Mouse (Mus musculus) layer of hippocampus, adult 18-20 months (tissue): Measurements from ENCODE around the gene Pdcd7. TPM values are rescaled to one million over a fixed set of nuclear protein-coding genes. Genes with fewer than 3 reads are reported as not detected.

Source experiments
- DNase-seq, 2 experiments: peaks; one replicate each; pipeline ENCODE4 v3.0.0; 2022; ENCODE audit warnings: low spot score in 2 of 2
- long read RNA-seq: library from polyadenylated mRNA; stranded (forward); transcript quantifications from one replicate; pipeline ENCODE4 v2.0.0, GENCODE M21; 2021
- total RNA-seq, 2 experiments: library from RNA; stranded (reverse); gene quantifications; 2 replicates each; pipeline ENCODE4 v1.2.3; 2021

The Pdcd7 gene
- 10 to 100 TPM; 27.5 to 27.8 TPM for total RNA-seq
- long read RNA-seq, transcript Pdcd7-201 (5 exons, 2,419 nt): major isoform, 46 of 47 reads
- long read RNA-seq, partial matches to known transcripts: 0 of 47 reads
- long read RNA-seq, other reads (novel, unspliced or antisense): 1 of 47 reads

DNA sequence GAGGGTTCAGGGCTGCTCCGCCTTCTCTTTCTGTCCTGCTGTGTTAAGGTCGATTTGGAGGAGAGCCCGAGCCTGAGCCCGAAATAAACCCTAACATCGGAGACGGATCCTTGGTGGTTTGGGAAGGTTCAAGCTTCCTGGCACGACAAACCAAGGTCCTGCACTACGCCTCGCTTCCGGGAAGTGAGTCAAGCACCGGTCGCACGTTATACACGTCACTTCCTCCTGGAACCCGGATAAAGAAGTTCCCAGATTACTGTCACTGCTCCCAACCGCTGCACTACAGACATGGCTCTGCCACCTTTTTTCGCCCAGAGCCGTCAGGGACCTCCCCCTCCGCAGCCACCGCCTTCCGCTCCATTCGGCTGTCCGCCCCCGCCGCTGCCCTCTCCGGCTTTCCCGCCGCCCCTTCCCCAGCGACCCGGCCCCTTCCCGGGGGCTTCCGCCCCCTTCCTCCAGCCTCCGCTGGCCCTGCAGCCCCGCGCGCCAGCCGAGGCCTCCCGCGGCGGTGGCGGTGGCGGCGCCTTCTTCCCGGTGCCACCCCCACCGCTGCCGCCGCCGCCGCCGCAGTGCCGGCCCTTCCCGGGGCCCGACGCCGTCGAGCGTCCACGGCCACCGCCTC, at the start of gene Pdcd7:
Gene Pdcd7, plus strand, starts transcription at position 251 of the 622 bp plus-strand sequence.
- DNase-seq: peak; percentile 93 to 99

DNA sequence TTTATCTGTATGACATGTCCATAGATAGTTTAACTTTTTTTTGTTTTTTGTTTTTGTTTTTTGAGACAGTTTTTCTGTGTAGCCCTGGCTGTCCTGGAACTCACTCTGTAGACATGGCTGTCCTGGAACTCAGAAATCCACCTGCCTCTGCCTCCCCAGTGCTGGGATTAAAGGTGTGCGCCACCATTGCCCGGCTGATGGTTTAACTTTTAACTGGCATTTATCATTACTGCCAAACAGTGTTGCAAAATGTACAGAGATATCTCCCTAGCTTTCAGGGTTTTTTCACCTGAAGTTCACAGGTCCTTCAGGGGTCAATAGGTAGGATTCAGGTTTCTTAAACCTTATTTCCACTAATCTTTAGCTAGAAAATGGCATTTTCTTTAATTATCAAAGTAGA, 48.8 kb upstream of the Pdcd7 start:
- DNase-seq: no peak

DNA sequence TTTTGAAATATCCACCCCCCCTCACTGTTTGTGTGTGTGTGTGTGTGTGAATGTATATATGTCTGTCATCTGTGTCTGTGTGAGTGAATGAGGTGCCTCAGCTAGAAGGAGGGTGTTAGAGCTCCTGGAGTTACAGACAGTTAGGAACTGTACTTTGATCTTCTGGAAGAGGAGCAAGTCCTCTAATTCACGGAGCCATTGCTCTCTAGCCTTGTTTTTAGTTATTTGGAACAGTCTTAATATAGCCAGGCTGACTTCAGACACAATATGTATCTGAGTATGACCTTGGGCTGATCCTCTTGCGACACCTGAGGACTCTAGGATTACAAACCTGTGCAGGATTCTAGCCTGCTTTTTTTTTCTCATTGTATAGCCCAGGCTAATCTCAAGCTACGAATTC, 47.1 kb upstream of the Pdcd7 start:
- no peak for DNase-seq

- peak in 1 of 2 experiments; percentile 18 for DNase-seq
Observed at GRCm38 (mm10) chr9:65299650-65300049, 46.3 kb upstream of the Pdcd7 start.

GRCm38 (mm10) chr9:65302327-65302983, 43.4 kb upstream of the Pdcd7 start:
- DNase-seq: no peak

DNA sequence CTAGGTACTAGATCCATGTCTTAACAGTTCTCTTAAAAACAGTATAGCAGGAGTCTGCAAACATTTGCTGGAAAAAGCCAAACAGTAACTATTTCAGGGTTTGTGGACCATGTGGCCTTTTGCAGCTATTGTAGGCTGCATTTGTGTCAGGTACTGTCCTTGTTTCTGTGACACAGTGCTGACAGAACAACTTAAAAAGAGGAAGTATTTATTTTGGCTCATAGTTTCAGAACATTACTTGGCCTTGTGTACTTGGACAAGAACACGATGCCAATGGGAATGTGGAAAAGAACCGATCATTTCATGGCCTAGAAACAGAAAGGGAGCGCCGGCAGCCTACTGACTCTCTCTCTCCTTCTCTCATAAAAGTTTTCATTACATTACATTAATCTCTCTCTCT, 42.3 kb upstream of the Pdcd7 start:
- no peak for DNase-seq

DNA sequence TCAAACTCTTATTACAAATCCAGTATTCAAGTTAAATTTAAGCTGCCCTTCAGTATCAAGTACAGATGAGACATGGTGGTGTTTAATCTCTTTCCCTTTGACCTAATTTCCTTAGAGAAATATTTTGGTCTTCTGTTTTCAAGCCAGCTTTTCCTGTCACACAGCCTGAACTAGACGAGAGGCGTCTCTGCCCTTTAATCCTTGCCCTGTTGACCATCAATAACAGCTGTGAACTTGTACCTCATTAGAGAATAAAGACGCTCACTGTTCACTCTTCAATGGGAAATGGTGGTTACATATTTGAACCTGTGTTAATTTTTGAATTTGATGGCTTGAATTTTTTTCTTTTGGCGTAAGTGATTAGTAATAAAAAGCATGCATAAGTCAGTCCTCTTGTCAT, 41.6 kb upstream of the Pdcd7 start:
- DNase-seq: no peak

DNA sequence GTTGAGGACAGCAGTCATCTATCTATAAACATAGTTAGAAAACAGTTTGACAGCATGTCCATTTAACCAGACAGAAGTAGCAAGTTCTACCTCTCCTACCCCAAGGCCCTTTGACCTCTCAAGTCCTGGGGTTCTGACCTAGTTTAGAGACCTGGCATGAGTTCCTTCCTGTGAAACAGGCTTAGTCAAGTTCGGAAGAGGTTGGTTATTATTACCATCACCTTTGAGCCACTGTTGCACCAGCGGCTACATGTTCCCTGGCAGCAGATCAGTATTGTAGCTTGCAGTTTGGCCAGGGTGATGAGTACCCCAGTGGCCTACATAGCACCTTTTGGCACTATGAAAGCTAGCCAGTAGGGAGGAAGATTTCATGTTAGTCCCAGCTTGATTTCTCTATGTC, 39.2 kb upstream of the Pdcd7 start:
- no peak for DNase-seq

DNA sequence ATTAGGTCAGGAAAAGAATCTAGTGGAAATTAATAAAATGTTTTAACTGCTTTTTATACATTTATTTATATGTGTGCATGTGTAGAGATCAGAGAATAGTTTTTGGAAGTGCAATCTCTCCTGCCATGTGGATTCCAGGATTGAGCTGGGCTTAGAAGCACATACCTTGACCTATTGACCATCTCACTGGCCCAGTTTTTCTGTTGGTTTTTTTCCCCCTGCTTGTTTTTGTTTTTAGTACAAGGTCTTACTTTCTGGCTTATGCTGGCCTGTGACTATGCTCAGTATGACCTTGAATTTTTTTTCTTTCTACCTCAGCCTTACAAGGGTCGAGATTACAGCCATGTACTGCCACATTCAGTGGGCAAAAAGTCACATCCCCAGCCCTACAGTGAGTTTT, 37.9 kb upstream of the Pdcd7 start:
- DNase-seq: no peak

GRCm38 (mm10) chr9:65312669-65313357, 33.1 kb upstream of the Pdcd7 start:
- no peak for DNase-seq

DNA sequence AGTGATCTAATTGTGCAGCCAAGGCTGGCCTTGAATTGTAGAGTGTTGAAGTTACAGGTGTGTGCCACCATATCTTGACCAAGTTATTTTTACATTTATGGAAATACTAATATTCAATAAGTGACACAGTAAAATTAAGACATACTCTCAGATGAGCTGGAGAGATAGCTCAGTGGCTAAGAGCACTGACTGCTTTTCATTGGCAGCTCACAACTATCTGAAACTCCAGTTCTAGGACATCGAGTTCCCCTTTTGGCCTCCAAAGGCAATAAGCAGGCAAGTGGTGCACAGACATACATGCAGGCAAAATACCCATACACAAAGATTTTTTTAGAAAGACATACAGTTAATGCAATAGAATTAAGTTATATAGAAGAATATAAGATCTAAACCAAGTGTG, 32.1 kb upstream of the Pdcd7 start:
- DNase-seq: no peak

DNA sequence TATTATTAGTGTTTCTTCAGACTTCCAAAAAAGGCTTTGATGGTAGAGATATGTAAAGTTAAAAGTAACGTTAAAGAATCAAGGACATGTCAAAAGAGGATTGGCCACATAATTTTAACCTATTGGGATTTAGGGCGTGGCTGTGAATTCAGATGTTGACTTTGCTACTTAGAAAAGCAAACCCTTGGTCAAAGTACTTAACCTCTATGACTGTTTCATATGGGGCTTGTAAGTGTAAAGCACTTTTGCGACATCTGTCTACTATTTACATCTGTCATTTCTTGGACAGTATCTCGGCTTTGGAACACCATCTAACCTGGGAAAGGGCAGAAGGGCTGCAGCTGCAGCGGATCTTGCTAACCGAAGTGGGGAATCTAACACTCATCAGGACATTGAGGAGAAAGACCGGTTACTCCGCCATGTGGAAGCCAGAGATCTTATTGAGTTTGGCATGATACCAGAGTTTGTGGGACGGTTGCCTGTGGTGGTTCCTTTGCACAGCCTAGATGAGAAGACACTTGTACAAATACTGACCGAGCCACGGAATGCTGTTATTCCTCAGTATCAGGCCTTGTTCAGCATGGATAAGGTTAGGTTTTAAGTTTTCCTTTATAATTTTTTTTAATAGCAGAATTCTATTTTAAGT, 23.5 kb upstream of the Pdcd7 start:
- DNase-seq: no peak

GRCm38 (mm10) chr9:65325971-65326370, 19.9 kb upstream of the Pdcd7 start:
- no peak for DNase-seq

DNA sequence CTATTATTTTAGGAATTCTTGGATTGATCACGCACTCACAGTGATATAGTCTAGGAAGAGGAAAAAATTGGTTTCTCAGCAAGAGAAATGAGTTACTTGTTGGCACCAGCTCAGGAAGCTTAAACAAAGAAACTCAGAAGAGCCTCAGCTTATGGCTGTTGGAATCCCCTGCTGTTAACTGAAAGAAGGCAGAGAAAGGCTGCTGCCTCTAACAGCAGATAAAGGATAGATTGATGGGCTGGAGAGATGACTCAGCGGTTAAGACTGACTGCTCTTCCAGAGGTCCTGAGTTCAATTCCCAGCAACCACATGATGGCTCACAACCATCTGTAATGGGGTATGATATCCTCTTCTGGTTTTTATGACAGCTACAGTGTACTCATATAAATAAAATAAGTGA, 18.5 kb upstream of the Pdcd7 start:
- no peak for DNase-seq

GRCm38 (mm10) chr9:65333958-65334357, 11.9 kb upstream of the Pdcd7 start:
- DNase-seq: no peak

GRCm38 (mm10) chr9:65339146-65339545, 6.8 kb upstream of the Pdcd7 start:
- no peak for DNase-seq

DNA sequence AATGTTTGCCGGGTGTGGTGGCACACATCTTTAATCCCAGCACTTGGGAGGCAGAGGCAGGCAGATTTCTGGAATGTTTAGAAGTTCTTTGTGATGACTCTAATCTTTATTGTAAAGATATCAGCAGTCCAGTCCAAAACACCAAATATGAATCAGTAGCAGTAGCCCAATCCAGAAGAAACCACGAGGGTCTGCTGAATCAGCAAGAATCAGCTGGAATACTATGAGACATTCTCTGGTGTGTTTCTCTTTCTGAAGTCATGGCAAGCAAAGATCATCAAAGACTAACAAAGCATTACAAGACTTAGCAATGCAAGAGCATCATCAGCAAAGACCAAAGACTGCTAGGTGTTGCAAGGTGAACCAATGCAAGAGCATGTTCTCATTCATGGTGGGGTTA, 5.5 kb upstream of the Pdcd7 start:
- DNase-seq: no peak

GRCm38 (mm10) chr9:65345439-65345838, 465 bp upstream of the Pdcd7 start:
- DNase-seq: peak in 1 of 2 experiments; percentile 19

DNA sequence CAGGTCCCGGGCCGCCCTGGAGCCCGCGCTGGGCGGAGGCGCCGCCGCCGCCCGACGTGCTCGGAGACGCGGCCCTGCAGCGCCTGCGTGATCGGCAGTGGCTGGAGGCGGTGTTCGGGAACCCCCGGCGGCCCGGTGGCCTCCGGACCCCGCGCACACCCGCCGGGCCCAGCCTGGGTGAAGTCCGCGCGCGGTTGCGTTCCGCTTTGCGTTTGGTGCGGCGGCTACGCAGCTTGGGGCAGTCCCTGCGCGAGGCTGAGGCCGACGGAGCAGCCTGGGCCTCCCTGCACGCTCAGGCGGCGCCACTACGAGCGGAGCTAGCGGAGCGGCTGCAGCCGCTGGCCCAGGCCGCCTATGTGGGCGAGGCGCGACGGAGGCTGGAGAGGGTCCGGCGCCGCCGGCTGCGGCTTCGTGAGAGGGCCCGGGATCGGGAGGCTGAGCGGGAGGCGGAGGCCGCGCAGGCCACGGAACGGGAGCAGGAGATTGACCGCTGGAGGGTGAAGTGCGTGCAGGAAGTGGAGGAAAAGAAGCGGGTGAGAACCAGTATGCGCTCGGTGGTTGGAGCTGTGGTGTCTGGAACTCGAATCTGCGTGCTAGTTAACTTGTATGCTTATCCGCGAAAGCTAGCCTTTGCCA, 690 bp downstream of the Pdcd7 start:
- DNase-seq: peak; percentile 33 to 41

GRCm38 (mm10) chr9:65347112-65347850, 1.4 kb downstream of the Pdcd7 start:
- DNase-seq: no peak

DNA sequence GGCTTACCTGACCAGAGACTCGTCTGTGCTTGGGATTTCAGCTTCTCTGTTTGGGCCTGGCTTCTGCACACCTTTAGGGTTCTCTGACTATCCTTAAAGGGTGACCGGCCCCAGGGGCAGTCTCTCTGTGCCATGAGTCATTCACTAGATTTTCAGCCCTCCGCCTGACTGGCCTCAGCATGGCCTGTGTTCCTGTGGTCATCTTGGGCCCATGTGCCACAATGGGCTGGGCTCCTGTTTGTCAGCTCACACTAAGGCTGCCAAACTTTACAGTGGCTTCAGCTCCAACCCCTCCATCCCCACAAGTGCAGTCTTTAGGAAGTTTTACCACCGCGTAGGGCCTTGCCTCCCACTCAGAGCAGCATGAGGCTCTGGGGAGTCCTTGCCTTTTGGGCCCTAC, 7.3 kb downstream of the Pdcd7 start:
- DNase-seq: no peak
